Mouse (Mus musculus) spleen, adult 12 weeks (tissue): ENCODE measurements around the gene Bet1.

Source experiments
- DNase-seq: peaks from one replicate; pipeline ENCODE4 v3.0.0; 2022; ENCODE audit warnings: low spot score

The Bet1 gene

GRCm38 (mm10) chr6:4086663-4087454 is at the start of gene Bet1:
Gene Bet1, minus strand, starts transcription at chr6:4086972.
- DNase-seq, result peak; percentile 75

- no peak for DNase-seq
These were observed 45.5 kb upstream of the Bet1 start for GRCm38 (mm10) chr6:4132239-4132638.

- DNase-seq, result no peak
These were observed 44.4 kb upstream of the Bet1 start for GRCm38 (mm10) chr6:4131149-4131548.

- no peak for DNase-seq
These were observed 31.8 kb upstream of the Bet1 start for GRCm38 (mm10) chr6:4118611-4119010.

- no peak for DNase-seq
These were observed 3.7 kb upstream of the Bet1 start for GRCm38 (mm10) chr6:4090423-4090822.

GRCm38 (mm10) chr6:4072281-4072680 is 14.5 kb downstream of the Bet1 start:
- DNase-seq, result no peak

GRCm38 (mm10) chr6:4069714-4070113 is 17.1 kb downstream of the Bet1 start:
- DNase-seq, result no peak

- DNase-seq, result no peak
These were observed 32.4 kb downstream of the Bet1 start for GRCm38 (mm10) chr6:4054387-4054786.

- DNase-seq, result no peak
These were observed 33.9 kb downstream of the Bet1 start for GRCm38 (mm10) chr6:4052843-4053242.

GRCm38 (mm10) chr6:4047200-4047599 is 39.6 kb downstream of the Bet1 start:
- DNase-seq, result no peak

- DNase-seq, result no peak
These were observed 45.0 kb downstream of the Bet1 start for GRCm38 (mm10) chr6:4041821-4042220.

- no peak for DNase-seq
These were observed 55.8 kb downstream of the Bet1 start for GRCm38 (mm10) chr6:4030956-4031355.
